Mouse (Mus musculus): ENCODE results near the gene Tjp3.

DNA sequence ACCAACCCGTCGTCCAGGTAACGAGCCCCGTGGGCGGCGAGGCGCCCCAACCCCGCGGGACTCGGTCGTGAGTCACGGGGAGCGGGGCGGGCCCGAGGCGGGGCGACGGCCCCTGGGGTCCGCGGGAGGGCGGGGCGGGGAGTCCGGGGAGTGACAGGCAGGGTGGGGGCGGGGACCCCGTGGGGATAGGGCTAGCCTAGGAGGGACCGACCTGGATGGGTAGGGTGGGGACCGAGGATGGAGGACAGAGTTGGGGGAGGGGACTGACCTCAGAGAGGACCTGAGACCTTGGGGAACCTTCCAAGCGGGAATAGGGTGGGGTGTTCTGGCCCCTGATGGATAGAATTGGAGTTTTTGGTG is 58.2 kb downstream of the Tjp3 start:
- TF ChIP-seq CTCF (IDR thresholded peaks at IDR 0.05; ENCODE audit: low read depth, low read length) (no peak), POLR2A (IDR thresholded peaks at IDR 0.05; ENCODE audit: insufficient read depth, low read length) (no peak)

Measured in ES-Bruce4 (cell line).